Mouse (Mus musculus) left cerebral cortex, adult 18-20 months (tissue): Measurements from ENCODE around the gene Nos1ap. TPM values are rescaled to one million over a fixed set of nuclear protein-coding genes. Genes with fewer than 3 reads are reported as not detected.
A peak's percentile ranks its signal among the peaks of the same experiment; 100 is the strongest.

Experiments
- DNase-seq, 2 experiments: peaks; one replicate each; pipeline ENCODE4 v3.0.0; 2021 to 2022; ENCODE audit warnings: low spot score in 2 of 2, mixed read lengths in 1 of 2
- long read RNA-seq, 2 experiments: library from polyadenylated mRNA; stranded (forward); transcript quantifications; one replicate each; pipeline ENCODE4 v2.0.0; 2021
- total RNA-seq, 2 experiments: library from RNA; stranded (reverse); gene quantifications; 2 replicates each; pipeline ENCODE4 v1.2.3; 2021

Gene Nos1ap
- total RNA-seq: 100 to 1,000 TPM; 191 to 200 TPM
- long read RNA-seq, experiment 1, transcript Nos1ap-208 (3 exons, 781 nt): minor isoform, 10 of 82 reads
- long read RNA-seq, experiment 1, transcript Nos1ap-202 (10 exons, 3,022 nt): major isoform, 20 of 82 reads
- long read RNA-seq, experiment 1, partial matches to known transcripts: 3 of 82 reads
- long read RNA-seq, experiment 1, other reads (novel, unspliced or antisense): 46 of 82 reads
- long read RNA-seq, experiment 2, transcript Nos1ap-208 (3 exons, 781 nt): major isoform, 9 of 55 reads
- long read RNA-seq, experiment 2, partial matches to known transcripts: 8 of 55 reads
- long read RNA-seq, experiment 2, other reads (novel, unspliced or antisense): 33 of 55 reads

DNA sequence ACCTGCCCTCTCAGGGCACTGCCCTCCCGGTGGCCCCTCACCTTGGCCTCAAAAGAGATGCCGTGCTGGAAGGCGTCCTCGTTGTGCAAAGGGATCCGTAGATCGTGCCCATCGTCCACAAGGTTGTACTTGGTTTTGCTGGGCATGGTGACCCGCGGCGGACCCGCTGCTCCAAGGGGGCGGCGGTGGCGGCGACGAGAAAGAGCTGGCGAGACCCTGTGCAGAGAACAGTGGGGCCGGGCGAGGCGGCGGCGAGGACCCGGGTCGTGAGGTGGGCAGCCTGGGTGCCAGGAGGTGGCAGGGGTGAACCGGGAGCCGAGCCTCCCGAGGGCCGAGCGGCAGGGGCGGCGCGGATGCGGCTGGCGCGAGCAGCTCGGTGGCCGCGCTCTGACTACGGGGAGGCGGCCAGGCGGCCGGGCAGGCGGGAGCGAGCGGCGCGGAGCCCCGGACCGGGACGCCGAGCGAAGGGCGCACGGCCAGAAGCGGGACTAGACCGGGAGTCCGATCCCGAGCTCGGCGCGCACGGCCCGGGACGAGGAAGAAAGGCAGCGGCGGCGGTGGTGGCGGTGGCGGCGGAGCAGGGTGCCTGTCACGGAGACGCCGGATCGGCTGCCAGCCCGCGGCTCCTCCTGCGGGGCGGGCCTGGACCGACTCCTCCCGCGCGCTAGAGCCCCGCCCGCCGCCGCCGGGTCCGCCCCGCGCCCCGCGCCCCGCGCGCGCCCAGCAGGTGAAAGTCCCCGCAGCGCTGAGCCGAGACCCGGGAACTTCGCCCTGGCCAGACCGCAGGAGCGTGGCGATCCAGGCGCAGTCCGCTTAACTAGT lies at the start of gene Nos1ap:
Gene Nos1ap, minus strand, starts transcription at position 643 of the 822 bp plus-strand sequence.
- DNase-seq: peak; percentile 79 to 89

DNA sequence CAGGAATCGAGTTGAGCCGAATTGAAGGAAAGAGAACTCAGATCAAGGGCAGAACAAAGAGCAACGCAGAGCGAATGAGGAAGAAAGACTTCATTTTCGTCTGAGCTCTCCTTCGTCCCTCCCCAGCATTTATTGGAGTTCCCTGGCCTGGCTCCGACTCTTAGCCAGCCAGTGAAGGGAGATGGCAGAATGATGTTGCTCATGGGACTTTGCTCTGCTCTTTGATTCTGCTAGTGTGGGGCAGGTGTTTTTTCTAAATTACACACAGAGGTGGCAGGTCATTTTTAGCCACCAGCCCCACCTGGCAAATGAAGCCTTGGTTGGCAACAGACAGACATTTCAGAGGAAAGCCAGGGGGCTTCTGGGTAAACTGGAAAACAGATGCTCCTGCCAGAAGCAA lies 49.3 kb upstream of the Nos1ap start:
- DNase-seq: no peak

- no peak for DNase-seq
Measured at GRCm38 (mm10) chr1:170632856-170633255, 43.2 kb upstream of the Nos1ap start.

- DNase-seq: peak; percentile 83 to 89
Measured at GRCm38 (mm10) chr1:170632385-170632784, 42.7 kb upstream of the Nos1ap start.

DNA sequence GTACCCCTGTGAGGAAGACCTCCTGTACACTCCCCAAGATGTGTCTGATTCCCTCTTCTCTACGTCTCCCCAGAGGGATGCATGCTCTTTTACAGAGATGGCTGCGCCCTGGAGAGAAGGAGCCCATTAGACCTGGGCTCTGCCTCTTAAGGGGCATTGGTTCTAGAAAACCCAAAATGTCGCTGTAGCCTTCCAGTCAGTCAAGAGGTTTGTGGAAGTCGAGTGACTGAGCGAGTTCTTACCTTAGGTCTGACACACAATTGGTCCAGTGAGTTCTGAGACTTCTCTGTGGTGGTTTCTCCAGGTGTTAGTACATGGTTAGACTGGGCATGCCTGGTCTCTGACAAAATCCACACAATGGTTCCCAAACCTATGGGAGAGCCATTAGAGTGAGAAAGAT lies 41.9 kb upstream of the Nos1ap start:
- DNase-seq: no peak

DNA sequence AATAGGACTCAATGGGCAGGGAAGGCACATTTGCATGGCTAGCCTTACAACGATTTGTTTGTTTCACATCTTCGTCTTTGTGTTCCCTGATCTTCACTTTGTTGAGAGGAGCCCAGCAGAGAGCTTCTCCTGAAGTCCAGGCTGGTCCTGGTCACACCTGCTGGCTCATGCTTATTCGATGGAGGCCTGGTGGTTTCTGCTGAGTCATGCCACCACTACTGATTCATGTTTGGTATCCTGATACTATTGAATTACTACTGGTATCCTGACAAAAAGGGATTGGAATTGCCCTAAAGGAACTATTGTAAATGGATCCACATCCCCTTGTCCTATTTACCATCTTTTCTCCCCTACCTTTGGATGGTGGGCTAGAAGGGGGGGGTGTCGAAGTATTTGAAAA lies 40.8 kb upstream of the Nos1ap start:
- no peak for DNase-seq

DNA sequence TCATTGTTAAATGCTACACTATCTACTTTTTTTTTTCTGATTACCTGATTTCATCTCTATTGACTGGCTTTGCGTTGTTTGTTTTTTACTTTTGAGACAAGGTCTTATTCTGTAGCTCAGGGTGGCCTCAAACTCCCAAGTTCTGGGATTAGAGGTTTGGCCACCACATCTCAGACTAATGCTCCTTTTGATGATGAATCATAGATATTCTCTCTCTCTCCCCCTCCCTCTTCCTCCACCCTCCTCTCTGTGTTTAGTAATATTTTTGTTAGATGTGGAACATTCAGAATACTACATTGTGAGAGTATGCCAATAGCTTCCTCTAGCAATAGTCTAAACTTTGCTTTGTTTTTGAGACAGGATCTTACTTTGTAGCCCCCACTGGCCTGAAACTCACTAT lies 33.8 kb upstream of the Nos1ap start:
- DNase-seq: no peak

GRCm38 (mm10) chr1:170622934-170623333 lies 33.3 kb upstream of the Nos1ap start:
- no peak for DNase-seq

- no peak for DNase-seq
Measured at GRCm38 (mm10) chr1:170619686-170620374, 30.2 kb upstream of the Nos1ap start.

- DNase-seq: peak; percentile 78 to 80
Measured at GRCm38 (mm10) chr1:170612968-170613872, 23.6 kb upstream of the Nos1ap start.

DNA sequence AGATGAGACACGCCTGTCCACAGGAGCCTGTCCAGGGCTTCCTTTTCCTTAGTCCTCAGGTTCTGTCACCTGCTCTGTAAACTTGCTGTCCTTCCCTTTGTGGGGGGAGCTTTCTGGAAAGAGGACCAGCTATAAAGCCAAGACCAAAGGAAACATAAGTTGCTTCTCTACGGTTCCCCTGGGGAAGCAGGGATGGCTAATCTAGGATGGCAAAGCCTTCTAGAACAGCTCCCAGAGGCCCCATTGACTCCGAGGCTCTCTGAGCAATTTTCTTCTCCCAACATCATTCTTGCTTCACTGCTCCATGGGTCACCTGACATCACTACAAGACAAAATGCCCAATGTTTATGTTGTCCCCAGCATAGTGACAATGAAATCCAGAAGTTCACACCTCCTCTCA lies 22.0 kb upstream of the Nos1ap start:
- DNase-seq: no peak

- DNase-seq: no peak
Measured at GRCm38 (mm10) chr1:170610695-170611094, 21.0 kb upstream of the Nos1ap start.

DNA sequence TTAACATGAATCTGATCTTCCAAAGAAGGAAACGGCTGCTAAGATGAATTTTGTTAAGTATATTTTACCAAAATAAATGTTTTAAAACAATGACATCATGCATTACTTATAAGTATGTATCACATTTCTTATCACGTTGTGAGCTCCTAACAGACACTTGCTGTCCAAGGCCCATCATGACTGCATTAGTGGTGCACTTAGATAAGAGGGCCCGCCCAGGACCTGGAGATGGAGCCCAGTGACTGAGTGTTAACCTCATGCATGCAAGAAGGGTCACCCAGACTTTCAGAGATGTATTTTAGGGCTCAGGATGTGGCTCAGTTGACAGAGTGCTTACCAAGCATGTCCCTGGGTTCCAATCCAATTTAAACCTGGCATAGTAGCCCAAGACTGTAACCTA lies 20.6 kb upstream of the Nos1ap start:
- DNase-seq: no peak

DNA sequence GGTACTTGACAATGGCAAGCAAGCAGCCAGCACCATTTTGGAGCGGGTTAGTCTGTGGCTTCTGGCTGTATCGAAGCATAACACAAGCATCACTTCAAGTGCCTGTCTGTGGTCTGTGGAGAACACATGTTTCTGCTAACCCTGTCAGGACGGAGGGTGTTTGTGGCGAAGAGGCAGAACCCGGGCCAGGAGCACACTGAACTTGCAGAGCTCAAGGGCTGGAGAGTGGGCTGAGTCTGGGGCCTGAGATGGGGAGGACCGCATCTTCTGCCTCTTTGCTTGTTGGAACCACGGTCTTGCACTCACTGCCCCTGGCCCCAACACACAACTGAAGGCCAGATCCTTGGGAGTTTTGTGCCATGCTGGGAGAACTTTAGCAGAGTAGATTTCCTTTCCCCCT lies 20.2 kb upstream of the Nos1ap start:
- no peak for DNase-seq

DNA sequence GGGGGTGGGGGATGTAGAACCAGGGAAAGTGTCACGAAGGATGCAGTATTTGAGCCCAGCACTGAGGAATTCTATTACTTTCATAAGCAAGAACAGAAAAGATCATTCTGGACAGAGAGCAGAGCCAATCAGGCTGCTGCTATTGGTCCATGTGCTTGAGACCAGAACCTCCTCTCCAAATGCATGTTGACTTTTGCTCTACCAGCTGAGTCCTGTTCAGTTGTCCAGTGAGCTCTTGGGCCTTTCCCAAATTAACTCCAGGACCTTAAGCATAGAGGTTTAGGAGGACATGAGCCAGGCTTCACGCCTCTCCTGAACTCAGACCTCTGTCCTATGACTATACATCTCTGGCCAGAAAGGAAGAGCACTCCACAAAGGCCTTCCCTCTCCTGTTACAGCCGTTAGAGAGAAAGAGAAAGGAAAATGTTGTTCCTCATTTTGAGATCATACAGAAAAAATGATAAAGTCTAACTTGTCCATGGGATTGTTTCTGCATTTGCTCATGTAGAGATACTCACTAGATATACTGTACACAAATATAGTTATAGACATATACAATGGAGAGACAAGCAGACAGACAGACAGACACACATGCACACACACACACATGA lies 18.9 kb upstream of the Nos1ap start:
- no peak for DNase-seq

GRCm38 (mm10) chr1:170607231-170607917 lies 17.7 kb upstream of the Nos1ap start:
- no peak for DNase-seq

GRCm38 (mm10) chr1:170605228-170606001 lies 15.8 kb upstream of the Nos1ap start:
- DNase-seq: no peak

DNA sequence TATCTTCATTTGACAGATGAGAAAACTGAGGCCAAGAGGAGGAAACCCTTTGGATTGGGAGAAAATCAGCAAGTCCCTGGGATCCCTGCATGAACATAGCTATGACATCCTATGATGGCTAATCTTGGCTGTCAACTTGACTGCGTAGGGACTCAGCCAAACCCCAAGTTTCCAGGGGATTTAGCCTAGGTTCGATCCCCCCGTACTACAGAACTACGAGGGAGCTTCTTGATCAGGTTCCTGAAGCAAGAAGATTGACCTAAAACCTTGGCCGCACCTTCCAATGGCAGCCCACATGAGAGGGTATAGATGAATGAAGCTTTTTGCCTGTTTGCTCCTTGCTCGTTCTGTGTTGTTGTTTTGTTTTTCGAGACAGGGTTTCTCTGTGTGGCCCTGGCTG lies 4.9 kb upstream of the Nos1ap start:
- no peak for DNase-seq

DNA sequence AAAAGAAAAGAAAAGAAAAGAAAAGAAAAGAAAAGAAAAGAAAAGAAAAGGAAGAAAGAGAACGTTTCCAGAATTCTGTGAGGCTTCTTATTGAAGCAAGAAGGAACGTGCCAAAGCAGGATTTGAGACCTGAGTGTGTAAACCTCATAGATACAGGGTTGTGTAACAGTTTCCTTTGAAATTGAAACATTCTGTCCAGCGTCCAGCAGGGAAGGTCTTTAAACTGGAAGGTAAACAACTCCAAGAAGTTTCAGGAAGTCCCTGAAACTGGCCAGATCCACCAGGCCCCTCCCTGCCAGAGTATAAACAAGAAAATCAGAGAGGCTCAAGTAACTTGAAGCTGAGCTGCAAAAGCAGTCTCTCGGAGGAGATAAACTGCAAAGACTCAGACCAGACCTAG lies 870 bp upstream of the Nos1ap start:
- no peak for DNase-seq
